Mouse (Mus musculus) limb, embryonic 15.5 days (tissue): Measurements from ENCODE around the gene Fam8a1. TPM values are rescaled to one million over a fixed set of nuclear protein-coding genes. Genes with fewer than 3 reads are reported as not detected.

Experiments used
- ATAC-seq: fragments of 200-750 bp; cut with Nextera tagmentation; 2 replicates; pipeline ENCODE4 v1.8.0; 2017; ENCODE audit warnings: low read depth, moderate TSS enrichment; ENCODE audit not compliant: insufficient number of reproducible peaks, low FRiP score, low TSS enrichment
- H3K27ac ChIP-seq: fragments of 300-500 bp; sonication (generic); 2 replicates; pipeline ENCODE4 v1.5.1; 2015; ENCODE audit warnings: moderate library complexity, mild to moderate bottlenecking, inconsistent platforms
- H3K27me3 ChIP-seq: fragments of 300-500 bp; sonication (generic); 2 replicates; pipeline ENCODE4 v1.6.1; 2015; ENCODE audit warnings: inconsistent platforms
- H3K36me3 ChIP-seq: fragments of 300-500 bp; sonication (generic); 2 replicates; pipeline ENCODE4 v1.6.1; 2015; ENCODE audit warnings: inconsistent platforms
- H3K4me1 ChIP-seq: fragments of 300-500 bp; sonication (generic); 2 replicates; pipeline ENCODE4 v1.6.1; 2015; ENCODE audit warnings: inconsistent platforms
- H3K4me2 ChIP-seq: fragments of 300-500 bp; sonication (generic); 2 replicates; pipeline ENCODE4 v1.6.1; 2015; ENCODE audit warnings: mild to moderate bottlenecking, inconsistent platforms
- H3K4me3 ChIP-seq: fragments of 300-500 bp; sonication (generic); 2 replicates; pipeline ENCODE4 v1.5.1; 2015; ENCODE audit warnings: mild to moderate bottlenecking, inconsistent platforms
- H3K9ac ChIP-seq: fragments of 300-500 bp; sonication (generic); 2 replicates; pipeline ENCODE4 v1.6.1; 2015; ENCODE audit warnings: inconsistent platforms
- H3K9me3 ChIP-seq: fragments of 300-500 bp; sonication (generic); 2 replicates; pipeline ENCODE4 v1.6.1; 2016; ENCODE audit warnings: inconsistent platforms
- WGBS: fragments of 180-500 bp; shearing (Covaris S2); methylation state at CpG from one replicate; pipeline ENCODE4 v1.1.7; 2015; 5-methylcytosine and 5-hydroxymethylcytosine counted together
- polyA plus RNA-seq: library from polyadenylated mRNA; unstranded; fragments of >200 nt; fragmentation: Nextera tagmentation; extraction: Ambion mirVana; gene quantifications from 2 replicates; pipeline ENCODE4 v1.2.1, GENCODE M21; 2015

The Fam8a1 gene
- polyA plus RNA-seq, 1 experiment from 2014 or later = 13.6 TPM

DNA sequence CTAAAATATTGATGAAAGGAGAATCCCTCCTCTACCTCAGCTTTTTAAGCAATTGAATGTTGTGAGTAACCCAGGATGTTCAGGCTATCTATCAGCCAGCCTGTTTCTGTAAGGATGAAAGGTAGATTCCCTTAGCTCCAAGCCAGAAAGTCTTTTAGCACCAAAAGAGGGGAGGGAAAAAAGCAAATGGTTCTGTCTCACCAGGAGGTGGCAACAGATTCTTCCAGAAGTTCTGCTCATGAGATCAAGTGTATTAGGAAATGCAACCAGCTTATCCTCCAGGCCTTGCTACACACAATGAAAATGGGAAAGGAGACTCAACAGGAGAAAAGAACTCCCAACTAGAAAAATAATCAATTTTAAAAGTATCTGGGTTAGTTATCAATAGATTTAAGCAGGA is 55.0 kb downstream of the Fam8a1 start:
- Histone ChIP-seq H3K4me3 (no peak overlapping the region), H3K36me3 (no peaks in the 10 kb centered on the region), H3K27ac (no peak overlapping the region), H3K27me3 (no peaks in the 10 kb centered on the region), H3K4me1 (peaks cover 11% of the 10 kb centered on the region), H3K4me2 (no peak overlapping the region), H3K9me3 (no peaks in the 10 kb centered on the region), H3K9ac (no peak overlapping the region)
- ATAC-seq = no peak

DNA sequence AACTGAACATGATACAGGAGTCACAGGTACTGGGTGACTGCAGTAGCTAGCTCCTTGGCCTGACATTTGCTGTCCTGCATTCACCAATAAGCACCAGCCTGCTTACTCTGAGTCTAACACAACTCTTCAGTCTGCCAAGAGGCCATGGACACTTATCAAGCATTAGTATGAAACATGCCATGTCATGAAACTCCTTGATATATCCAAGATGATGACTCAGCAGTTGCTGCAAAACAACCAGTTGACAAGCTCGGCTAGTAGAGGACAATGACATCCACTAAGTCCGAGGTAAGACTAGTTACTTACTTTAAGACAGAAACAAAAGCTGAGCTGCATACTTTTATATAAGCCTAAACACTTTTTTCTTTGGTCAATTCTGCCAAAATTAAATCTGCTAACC is 55.9 kb downstream of the Fam8a1 start:
- Histone ChIP-seq H3K4me3 (no peak overlapping the region), H3K4me1 (peaks cover 11% of the 10 kb centered on the region), H3K9me3 (no peaks in the 10 kb centered on the region), H3K9ac (no peak overlapping the region), H3K36me3 (no peaks in the 10 kb centered on the region), H3K4me2 (no peak overlapping the region), H3K27ac (no peak overlapping the region), H3K27me3 (no peaks in the 10 kb centered on the region)
- 27% methylated on average over 2 of the region's 2 CpGs for whole genome bisulfite sequencing
- ATAC-seq = no peak

DNA sequence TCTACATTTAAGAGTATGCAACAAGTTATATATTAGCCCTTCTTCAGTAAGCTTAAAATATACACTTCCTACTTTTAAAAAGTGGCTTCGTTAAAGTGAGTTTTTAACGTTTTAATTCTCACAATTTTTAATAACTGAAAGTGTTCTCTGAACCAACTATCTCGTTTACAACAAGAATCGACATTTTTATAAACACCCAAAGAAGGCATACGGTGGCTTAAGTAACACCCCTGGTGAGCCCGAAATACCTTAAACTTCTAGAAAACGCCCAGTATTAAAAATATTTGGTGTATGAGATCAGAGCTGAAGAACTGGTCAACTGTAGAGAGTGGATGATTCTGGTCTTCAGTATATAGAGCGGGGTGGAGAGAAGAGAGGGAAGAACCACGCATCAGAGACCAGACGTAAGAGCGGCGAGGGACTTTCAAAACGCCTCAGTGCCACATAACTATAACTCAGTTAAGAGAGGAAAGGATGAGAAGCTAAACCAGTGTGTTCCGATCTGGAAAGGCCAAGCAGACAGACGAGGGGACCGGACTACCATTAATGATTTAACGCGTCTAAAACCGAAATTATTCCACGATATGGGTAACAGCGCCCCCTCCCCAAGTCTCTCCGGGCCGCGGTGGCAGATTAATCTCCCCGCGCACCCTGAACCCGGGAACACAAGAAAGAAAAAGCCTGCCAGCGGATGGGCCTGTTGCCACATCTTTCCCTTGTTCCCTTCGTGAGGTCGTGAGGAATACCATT is 57.1 kb downstream of the Fam8a1 start:
- no peak for ATAC-seq

DNA sequence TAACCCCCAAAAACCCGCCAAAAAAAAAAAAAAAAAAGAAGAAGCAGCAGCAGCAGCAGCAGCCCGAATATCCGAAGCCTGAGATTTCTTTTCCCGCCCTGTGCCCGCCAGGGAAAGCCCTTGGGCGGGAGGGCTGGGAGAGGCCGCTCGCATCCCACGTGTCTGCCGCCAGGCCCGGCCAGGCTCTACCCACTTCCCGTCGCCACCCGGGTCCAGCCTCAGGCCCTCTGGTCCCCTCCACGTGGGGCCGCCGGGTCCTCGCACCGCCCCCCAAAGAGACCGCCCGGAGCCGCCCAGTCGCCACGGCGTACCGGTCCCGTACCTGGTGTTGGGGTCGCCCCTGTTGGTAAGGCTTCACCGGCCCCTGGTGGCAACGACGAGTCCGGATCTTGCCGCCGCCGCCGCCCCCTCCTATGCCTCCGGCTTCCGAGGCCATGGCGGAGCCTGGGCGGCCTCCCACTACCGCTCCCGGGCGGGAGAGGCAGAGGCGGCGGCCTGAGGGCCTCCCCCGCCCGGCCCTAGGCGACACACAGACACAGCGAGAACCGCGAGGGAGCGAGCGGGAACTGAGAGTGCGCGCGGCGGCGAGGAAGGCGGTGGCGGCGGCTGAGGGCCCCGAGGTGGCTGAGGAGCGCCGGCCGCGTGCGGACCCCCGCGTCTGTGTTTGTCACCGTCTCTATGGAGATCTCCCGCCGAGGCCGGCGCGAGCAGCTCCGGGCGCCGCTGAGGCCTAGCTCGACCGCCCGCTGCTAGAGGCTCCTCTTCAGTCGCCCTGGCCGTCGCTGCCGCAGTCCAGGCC is 57.9 kb downstream of the Fam8a1 start:
- peak; percentile 82 for ATAC-seq
- WGBS = under 1% methylated on average over 85 of the region's 85 CpGs

More for the DNA sequence above, 57.1 kb downstream of the Fam8a1 start:
- no peaks in the 10 kb centered on the region for H3K27me3 ChIP-seq
- peak overlapping the region; percentile 70 for H3K4me2 ChIP-seq
- H3K9ac ChIP-seq = peak overlapping the region; percentile 93
- H3K36me3 ChIP-seq = no peaks in the 10 kb centered on the region
- peak overlapping the region; percentile 100 for H3K4me3 ChIP-seq
- under 1% methylated on average over 30 of the region's 30 CpGs for WGBS
- no peaks in the 10 kb centered on the region for H3K9me3 ChIP-seq
- peak overlapping the region; percentile 97 for H3K27ac ChIP-seq
- peaks cover 11% of the 10 kb centered on the region for H3K4me1 ChIP-seq

More for the DNA sequence above, 57.9 kb downstream of the Fam8a1 start:
- H3K36me3 ChIP-seq = no peaks in the 10 kb centered on the region
- peak overlapping the region; percentile 93 for H3K9ac ChIP-seq
- H3K4me1 ChIP-seq = peaks cover 11% of the 10 kb centered on the region
- H3K9me3 ChIP-seq = no peaks in the 10 kb centered on the region
- H3K4me2 ChIP-seq = peak overlapping the region; percentile 70
- H3K27ac ChIP-seq = peak overlapping the region; percentile 97
- H3K4me3 ChIP-seq = peak overlapping the region; percentile 100
- no peaks in the 10 kb centered on the region for H3K27me3 ChIP-seq

Other genes starting within 250 kb of the Fam8a1 start
- gene Cap2, start 167.7 kb upstream of the Fam8a1 start, polyA plus RNA-seq = 18.2 and 37.5 TPM in 2 replicates
- gene Nup153, start 58.4 kb downstream of the Fam8a1 start, polyA plus RNA-seq = 15.7 and 19.4 TPM in 2 replicates